Mouse (Mus musculus): ENCODE measurements around the gene Mpzl2. TPM values are rescaled to one million over a fixed set of nuclear protein-coding genes. Genes with fewer than 3 reads are reported as not detected.
A peak's percentile ranks its signal among the peaks of the same experiment; 100 is the strongest.

Mpzl2 gene
- polyA plus RNA-seq, 1 experiment from 2014 or later = 11.0 TPM

DNA sequence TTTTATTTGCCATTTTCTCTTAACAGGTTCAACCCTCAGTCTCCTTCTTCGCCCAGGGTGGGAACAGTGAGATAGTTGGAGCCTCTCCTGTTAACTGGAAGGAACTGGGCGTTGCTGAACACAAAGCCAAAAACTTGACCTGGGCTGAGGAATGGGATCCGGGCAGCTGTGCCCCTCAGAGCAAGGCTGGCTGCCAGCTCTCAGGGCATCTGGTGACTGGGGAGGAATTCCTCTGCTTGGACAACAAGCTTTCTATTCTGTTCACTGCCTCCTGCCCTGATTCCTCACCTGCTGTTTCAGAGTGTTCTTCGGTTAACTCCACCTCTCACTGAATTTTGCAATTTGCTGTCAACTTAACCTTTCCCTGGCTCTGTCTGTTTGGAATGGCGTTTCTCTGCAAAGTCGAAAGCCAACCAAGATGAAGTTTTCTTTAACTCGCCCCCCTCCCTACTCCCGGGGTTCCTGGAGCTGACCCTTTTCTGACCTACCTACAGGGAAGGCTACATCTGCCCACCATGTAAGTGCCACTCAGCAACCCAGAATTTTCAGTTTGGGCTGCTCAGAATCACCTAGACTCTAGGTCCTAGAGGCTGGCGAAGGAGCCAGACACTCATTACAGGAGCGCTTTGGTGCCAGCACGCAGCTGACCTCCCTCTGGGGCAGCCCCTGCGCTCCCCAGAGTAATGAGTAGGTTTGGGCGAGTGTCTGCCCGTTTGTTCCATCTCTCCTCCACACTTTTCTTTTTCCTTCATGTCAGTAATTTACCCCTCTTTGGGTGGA is 657 bp downstream of the Mpzl2 start:
- peak overlapping the region; percentile 18; the same call in 1 of the 2 replicates for H3K4me3 ChIP-seq (ENCODE audit: low read depth, low read length)
- H3K4me1 ChIP-seq (replicated peaks; ENCODE audit: control insufficient read depth, insufficient read depth, low read length) = 0 out of 2 replicates have a peak, but pooled peaks cover 6% of the 10 kb centered on the region
- ATAC-seq = no peak
- H3K27me3 ChIP-seq (replicated peaks; ENCODE audit: control insufficient read depth, insufficient read depth, low read length) = no peaks in the 10 kb centered on the region
- WGBS = 27% methylated on average over 14 of the region's 14 CpGs
- no peaks in the 10 kb centered on the region for H3K9me3 ChIP-seq (ENCODE audit: control insufficient read depth)
- no peak overlapping the region for H3K27ac ChIP-seq (ENCODE audit: low read depth, low read length)
- no peaks in the 10 kb centered on the region for H3K36me3 ChIP-seq (ENCODE audit: control insufficient read depth, insufficient read depth)
- H3K4me2 ChIP-seq (replicated peaks; ENCODE audit: low read depth) = peak overlapping the region; percentile 57
- no peak for TF ChIP-seq CTCF (IDR thresholded peaks at IDR 0.05; ENCODE audit: low read depth)
- H3K9ac ChIP-seq (ENCODE audit: low read depth, low read length) = no peak overlapping the region

DNA sequence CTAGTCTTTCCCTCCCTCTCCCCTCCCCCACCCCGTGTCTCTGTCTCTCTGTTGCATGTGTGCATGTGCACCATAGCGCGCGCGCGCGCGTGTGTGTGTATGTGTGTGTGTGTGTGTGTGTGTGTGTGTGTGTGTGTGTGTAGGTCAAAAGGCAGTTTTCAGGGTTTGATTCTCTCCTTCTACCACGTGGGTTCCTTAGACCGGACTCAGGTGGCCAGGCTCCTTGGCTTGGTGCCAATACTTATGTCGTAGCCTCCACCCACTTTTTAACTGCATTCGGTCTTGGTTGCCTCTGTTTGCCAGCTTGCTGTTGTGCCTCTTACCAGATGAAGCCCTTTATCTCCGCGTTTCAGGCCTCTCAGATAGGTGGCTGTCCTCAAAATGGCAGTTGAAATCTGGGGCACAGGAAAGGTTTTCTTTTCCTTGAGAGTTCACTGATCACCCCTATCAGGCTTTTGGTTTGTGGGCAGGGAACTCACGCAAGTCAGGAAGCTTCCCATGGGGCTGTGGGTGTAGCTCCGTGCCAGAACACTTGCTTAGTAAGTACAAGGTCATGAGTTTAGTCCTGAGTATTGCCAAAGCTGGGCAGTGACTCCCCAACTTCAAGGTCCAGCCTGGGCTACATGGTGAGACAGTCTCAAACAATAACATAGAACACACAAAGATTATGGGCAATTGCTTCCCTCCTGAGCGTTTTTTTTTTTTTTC is 1.7 kb downstream of the Mpzl2 start:
- H3K4me2 ChIP-seq (replicated peaks; ENCODE audit: low read depth) = peak overlapping the region; percentile 57
- no peak for TF ChIP-seq CTCF (IDR thresholded peaks at IDR 0.05; ENCODE audit: low read depth)
- WGBS = 23% methylated on average over 17 of the region's 17 CpGs
- H3K4me3 ChIP-seq (ENCODE audit: low read depth, low read length) = peak overlapping the region; percentile 18; the same call in 1 of the 2 replicates
- no peaks in the 10 kb centered on the region for H3K27me3 ChIP-seq (replicated peaks; ENCODE audit: control insufficient read depth, insufficient read depth, low read length)
- H3K9ac ChIP-seq (ENCODE audit: low read depth, low read length) = no peak overlapping the region
- peak overlapping the region; percentile 68 for H3K27ac ChIP-seq (ENCODE audit: low read depth, low read length)
- no peaks in the 10 kb centered on the region for H3K36me3 ChIP-seq (ENCODE audit: control insufficient read depth, insufficient read depth)
- no peaks in the 10 kb centered on the region for H3K9me3 ChIP-seq (ENCODE audit: control insufficient read depth)
- 0 out of 2 replicates have a peak, but pooled peaks cover 6% of the 10 kb centered on the region for H3K4me1 ChIP-seq (replicated peaks; ENCODE audit: control insufficient read depth, insufficient read depth, low read length)
- ATAC-seq = peak; percentile 35

DNA sequence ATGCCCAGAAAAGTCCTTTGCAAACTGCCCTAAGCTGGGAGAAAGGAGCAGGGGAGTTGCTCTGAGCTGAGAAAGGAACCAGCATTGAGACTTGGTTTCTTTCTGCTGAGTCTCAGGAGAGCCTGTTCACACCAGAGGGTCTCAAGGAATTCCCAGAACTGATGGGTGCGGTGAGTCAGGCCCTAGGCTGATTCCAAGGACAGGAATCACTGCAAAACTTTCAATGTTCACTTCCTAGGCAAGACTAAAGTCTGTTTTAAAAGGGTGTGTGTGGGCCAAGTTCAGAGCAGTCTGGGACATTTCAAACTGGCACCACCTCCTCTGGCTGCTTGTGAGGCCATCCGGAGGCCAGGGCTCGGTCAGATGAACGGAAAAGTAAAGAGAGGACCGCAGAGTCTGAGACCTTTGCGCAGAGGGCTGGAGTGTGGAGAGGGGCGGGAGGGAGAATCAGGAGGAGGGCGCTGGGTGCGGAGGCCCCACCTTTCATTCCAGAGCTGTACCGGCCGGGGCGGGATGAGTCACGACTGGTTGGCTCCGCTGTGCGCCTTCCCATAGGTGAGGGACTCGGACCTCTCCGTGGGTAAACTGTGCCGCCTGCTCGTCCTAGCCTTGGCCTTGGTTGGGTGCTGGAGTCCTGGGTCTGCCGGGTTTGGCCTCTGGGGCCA is 2.6 kb downstream of the Mpzl2 start:
- Histone ChIP-seq H3K36me3 (ENCODE audit: control insufficient read depth, insufficient read depth) (no peaks in the 10 kb centered on the region), H3K9me3 (ENCODE audit: control insufficient read depth) (no peaks in the 10 kb centered on the region), H3K27me3 (replicated peaks; ENCODE audit: control insufficient read depth, insufficient read depth, low read length) (no peaks in the 10 kb centered on the region), H3K4me3 (ENCODE audit: low read depth, low read length) (peak overlapping the region; percentile 38), H3K9ac (ENCODE audit: low read depth, low read length) (peak overlapping the region; percentile 45), H3K4me1 (replicated peaks; ENCODE audit: control insufficient read depth, insufficient read depth, low read length) (0 out of 2 replicates have a peak, but pooled peaks cover 6% of the 10 kb centered on the region), H3K4me2 (replicated peaks; ENCODE audit: low read depth) (peak overlapping the region; percentile 61), H3K27ac (ENCODE audit: low read depth, low read length) (peak overlapping the region; percentile 68)
- 2% methylated on average over 20 of the region's 20 CpGs for WGBS
- ATAC-seq = peak; percentile 94
- TF ChIP-seq CTCF (IDR thresholded peaks at IDR 0.05; ENCODE audit: low read depth) = no peak

DNA sequence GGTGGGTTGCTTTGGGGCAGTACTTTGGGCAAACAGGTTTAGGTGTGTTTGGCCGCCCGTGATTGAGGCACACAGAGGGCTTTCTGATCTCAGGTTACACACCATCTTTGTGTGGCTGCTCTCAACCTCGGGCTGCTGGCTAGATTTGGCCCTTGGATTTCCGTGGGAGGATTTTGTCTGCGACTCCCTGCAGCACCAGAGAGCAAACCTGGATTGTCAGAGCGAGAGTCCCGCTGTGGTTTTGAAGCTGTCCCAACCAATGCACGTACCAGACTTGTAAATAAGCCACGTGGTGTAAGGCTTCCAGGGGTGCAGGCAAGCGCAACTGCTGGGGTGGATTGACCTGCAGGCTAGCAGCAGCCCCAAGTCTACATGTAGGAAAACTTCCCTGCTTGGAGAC is 3.3 kb downstream of the Mpzl2 start:
- no peak for TF ChIP-seq CTCF (IDR thresholded peaks at IDR 0.05; ENCODE audit: low read depth)
- Histone ChIP-seq H3K27me3 (replicated peaks; ENCODE audit: control insufficient read depth, insufficient read depth, low read length) (no peaks in the 10 kb centered on the region), H3K9ac (ENCODE audit: low read depth, low read length) (peak overlapping the region; percentile 45), H3K36me3 (ENCODE audit: control insufficient read depth, insufficient read depth) (no peaks in the 10 kb centered on the region), H3K9me3 (ENCODE audit: control insufficient read depth) (no peaks in the 10 kb centered on the region), H3K27ac (ENCODE audit: low read depth, low read length) (peak overlapping the region; percentile 68), H3K4me3 (ENCODE audit: low read depth, low read length) (peak overlapping the region; percentile 38), H3K4me1 (replicated peaks; ENCODE audit: control insufficient read depth, insufficient read depth, low read length) (0 out of 2 replicates have a peak, but pooled peaks cover 6% of the 10 kb centered on the region), H3K4me2 (replicated peaks; ENCODE audit: low read depth) (peak overlapping the region; percentile 61)
- no peak for ATAC-seq
- WGBS = under 1% methylated on average over 10 of the region's 10 CpGs

DNA sequence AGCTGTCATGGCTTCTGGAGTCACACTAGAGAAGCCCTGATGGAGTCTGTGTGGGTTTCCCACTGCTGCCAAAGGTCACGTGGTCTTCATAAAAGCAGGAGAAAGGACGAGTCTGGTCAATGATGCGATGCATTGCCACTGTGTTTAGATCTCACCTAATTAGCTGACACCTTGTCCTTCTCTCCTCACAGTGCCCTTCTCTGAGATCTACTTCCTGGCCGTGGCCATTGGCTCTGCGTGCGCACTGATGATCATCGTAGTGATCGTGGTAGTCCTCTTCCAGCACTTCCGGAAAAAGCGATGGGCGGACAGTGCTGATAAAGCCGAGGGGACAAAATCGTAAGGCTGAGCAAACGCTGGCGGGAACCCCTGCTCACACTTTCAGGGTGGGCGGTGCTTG is 7.4 kb downstream of the Mpzl2 start:
- TF ChIP-seq CTCF (IDR thresholded peaks at IDR 0.05; ENCODE audit: low read depth) = no peak
- Histone ChIP-seq H3K27ac (ENCODE audit: low read depth, low read length) (no peak overlapping the region), H3K4me1 (replicated peaks; ENCODE audit: control insufficient read depth, insufficient read depth, low read length) (no peaks in the 10 kb centered on the region), H3K27me3 (replicated peaks; ENCODE audit: control insufficient read depth, insufficient read depth, low read length) (no peaks in the 10 kb centered on the region), H3K36me3 (ENCODE audit: control insufficient read depth, insufficient read depth) (no peaks in the 10 kb centered on the region), H3K9ac (ENCODE audit: low read depth, low read length) (no peak overlapping the region), H3K9me3 (ENCODE audit: control insufficient read depth) (no peaks in the 10 kb centered on the region), H3K4me2 (replicated peaks; ENCODE audit: low read depth) (no peak overlapping the region), H3K4me3 (ENCODE audit: low read depth, low read length) (no peak overlapping the region)
- no peak for ATAC-seq
- 87% methylated on average over 16 of the region's 16 CpGs for WGBS

DNA sequence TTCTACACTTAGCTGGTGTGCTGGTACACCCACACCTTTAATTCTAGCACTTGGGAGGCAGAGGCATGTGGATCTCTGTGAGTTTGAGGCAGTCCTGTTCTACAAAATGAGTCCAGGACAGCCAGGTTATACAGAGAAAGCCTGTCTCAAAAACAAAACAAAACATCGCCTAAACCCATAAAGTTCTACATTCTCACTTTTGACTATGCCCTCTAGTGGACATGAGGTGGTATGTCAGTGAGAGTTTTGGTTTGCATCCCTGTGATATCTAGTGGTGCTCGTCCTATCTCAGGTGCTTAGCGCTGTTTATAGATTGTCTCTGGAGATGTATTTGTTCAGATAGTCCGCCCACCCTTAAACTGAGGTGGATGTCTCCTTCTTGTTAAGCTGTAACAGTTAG is 8.9 kb downstream of the Mpzl2 start:
- Histone ChIP-seq H3K27me3 (replicated peaks; ENCODE audit: control insufficient read depth, insufficient read depth, low read length) (no peaks in the 10 kb centered on the region), H3K27ac (ENCODE audit: low read depth, low read length) (no peak overlapping the region), H3K4me3 (ENCODE audit: low read depth, low read length) (no peak overlapping the region), H3K36me3 (ENCODE audit: control insufficient read depth, insufficient read depth) (no peaks in the 10 kb centered on the region), H3K9me3 (ENCODE audit: control insufficient read depth) (no peaks in the 10 kb centered on the region), H3K4me1 (replicated peaks; ENCODE audit: control insufficient read depth, insufficient read depth, low read length) (no peaks in the 10 kb centered on the region), H3K9ac (ENCODE audit: low read depth, low read length) (no peak overlapping the region), H3K4me2 (replicated peaks; ENCODE audit: low read depth) (no peak overlapping the region)
- WGBS = 21% methylated on average over 4 of the region's 4 CpGs
- no peak; the same call in 1 of the 2 replicates for ATAC-seq
- TF ChIP-seq CTCF (IDR thresholded peaks at IDR 0.05; ENCODE audit: low read depth) = peak; percentile 85
